Mouse (Mus musculus) brain, embryonic 18.5 days (tissue): ENCODE measurements at regions not wholly inside any gene's neighbourhood (a gene's known extent, or its start where the extent isn't known, plus 50 kb on each side); places are given as distances from the start of the nearest gene placed in this dataset.
"Not testable (repeated sequence)": the region's sequence is repeated elsewhere in the genome, so short reads cannot be mapped to it uniquely, and the experiment has no call there.

Experiments
- DNase-seq: peaks from one replicate; pipeline ENCODE4 v3.0.0-alpha.2; 2012; ENCODE audit warnings: low read depth, low spot score

DNA sequence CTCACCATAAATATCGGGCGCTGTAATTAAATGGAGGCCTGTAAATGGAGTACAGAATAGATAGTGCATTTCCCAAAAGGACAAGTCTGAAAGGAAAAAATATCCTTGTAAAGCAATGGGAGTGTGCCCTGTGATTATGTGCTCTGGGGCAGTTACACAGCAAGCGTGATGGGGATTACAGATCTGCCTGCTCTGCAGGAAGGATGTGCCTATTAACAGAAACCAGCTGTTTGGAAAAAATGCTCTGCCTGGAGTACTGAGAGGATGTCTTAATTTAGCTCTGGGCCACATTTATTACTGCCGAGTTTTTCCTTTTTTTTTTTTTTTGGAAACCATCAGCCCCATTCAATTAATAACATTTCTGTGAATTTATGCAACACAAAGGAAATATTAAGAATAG lies 344.9 kb upstream of the Tpk1 start:
- DNase-seq, result peak; percentile 6

DNA sequence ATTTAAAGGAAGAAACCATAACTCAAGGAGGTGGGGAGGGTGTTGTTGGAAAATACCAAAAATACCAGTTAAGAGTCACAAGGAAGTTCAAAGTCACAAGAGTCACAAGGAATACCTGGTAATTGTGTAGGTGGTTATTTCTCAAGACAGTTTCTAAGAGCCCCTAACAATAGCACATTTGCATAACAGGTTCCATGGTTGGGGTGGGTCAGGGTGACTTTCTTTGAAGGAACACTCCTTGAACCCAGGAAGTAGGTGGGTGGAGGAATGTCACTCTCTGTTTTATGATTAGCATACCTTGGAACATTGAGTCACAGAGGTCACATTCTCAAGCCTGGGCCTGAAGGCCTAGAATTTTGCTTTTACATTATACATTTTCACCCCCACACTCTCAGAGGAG lies 341.1 kb upstream of the Tpk1 start:
- DNase-seq, result not testable (repeated sequence)
